Comparison of ENCODE assay signal across 14 mouse cellular contexts in genomic region chr5:9371127-9371526, GRCm38 (mm10).
"Had no signal": no experiment of that assay in that cellular context is flagged by ENCODE, and none has a peak within 500 bp of the region (broad histone marks: within the 10 kb centered on the region; RNA-seq: fewer than 3 reads in every experiment).

No protein-coding gene starts in this region.

- H3K4me2 ChIP-seq: kidney, embryonic 15.5 days; liver, embryonic 11.5 days; liver, embryonic 15.5 days; midbrain, embryonic 13.5 days had no signal

- H3K4me3 ChIP-seq: kidney, embryonic 15.5 days; left cerebral cortex, adult 2 months; limb, embryonic 10.5 days; liver, embryonic 15.5 days; midbrain, embryonic 13.5 days had no signal

- H3K4me1 ChIP-seq: kidney, embryonic 15.5 days; limb, embryonic 10.5 days; liver, embryonic 15.5 days had no signal

- H3K27ac ChIP-seq: kidney, embryonic 15.5 days; left cerebral cortex, adult 2 months; limb, embryonic 10.5 days; liver, embryonic 15.5 days; midbrain, embryonic 13.5 days had no signal

- H3K9ac ChIP-seq: kidney, embryonic 15.5 days; liver, embryonic 15.5 days; midbrain, embryonic 13.5 days had no signal

- DNase-seq: kidney, adult 2 months; kidney, postnatal 14 days; lung, adult 2 months; lung, postnatal 36 days; right cerebral cortex, adult 18-20 months; right cerebral cortex, postnatal 25 days; thymus, postnatal 4 days had no signal

- H3K27me3 ChIP-seq: kidney, embryonic 15.5 days; liver, embryonic 15.5 days; midbrain, embryonic 13.5 days had no signal

- H3K9me3 ChIP-seq: kidney, embryonic 15.5 days; limb, embryonic 10.5 days; liver, embryonic 15.5 days; midbrain, embryonic 13.5 days had no signal

- H3K36me3 ChIP-seq: kidney, embryonic 15.5 days; limb, embryonic 10.5 days; liver, embryonic 15.5 days; midbrain, embryonic 13.5 days had no signal

- ATAC-seq: lung, postnatal 0 days; midbrain, embryonic 13.5 days had no signal
